Mouse (Mus musculus) kidney, postnatal 4 days (tissue): Measurements from ENCODE around the gene Fcho1.

Experiments
- DNase-seq, 2 experiments: peaks; one replicate each; pipeline ENCODE4 v3.0.0; 2021; ENCODE audit warnings: mixed read lengths in 2 of 2

Gene Fcho1

GRCm38 (mm10) chr8:71681369-71681915, 44.1 kb downstream of the Fcho1 start:
- peak in 1 of 2 experiments; percentile 45 for DNase-seq

- peak in 1 of 2 experiments; percentile 45 for DNase-seq
Measured at GRCm38 (mm10) chr8:71680471-71680870, 45.0 kb downstream of the Fcho1 start.

GRCm38 (mm10) chr8:71679550-71680168, 45.9 kb downstream of the Fcho1 start:
- DNase-seq: peak in 1 of 2 experiments; percentile 54

GRCm38 (mm10) chr8:71679116-71679515, 46.4 kb downstream of the Fcho1 start:
- DNase-seq: peak in 1 of 2 experiments; percentile 14

- no peak for DNase-seq
Measured at GRCm38 (mm10) chr8:71678216-71678615, 47.3 kb downstream of the Fcho1 start.

GRCm38 (mm10) chr8:71677555-71677954, 48.0 kb downstream of the Fcho1 start:
- DNase-seq: peak in 1 of 2 experiments; percentile 65

- DNase-seq: no peak
Measured at GRCm38 (mm10) chr8:71676803-71677202, 48.7 kb downstream of the Fcho1 start.

GRCm38 (mm10) chr8:71676020-71676741, 49.3 kb downstream of the Fcho1 start, which contains the start of gene Jak3:
TSS of gene Jak3 (plus strand) at chr8:71676296.
- peak; percentile 60 to 76 for DNase-seq

GRCm38 (mm10) chr8:71675456-71676019, 50.0 kb downstream of the Fcho1 start:
- no peak for DNase-seq

GRCm38 (mm10) chr8:71674071-71674470, 51.4 kb downstream of the Fcho1 start:
- no peak for DNase-seq

GRCm38 (mm10) chr8:71672168-71672735, 53.3 kb downstream of the Fcho1 start:
- no peak for DNase-seq

GRCm38 (mm10) chr8:71671549-71671965, 54.0 kb downstream of the Fcho1 start, which contains the start of gene Unc13a:
TSS of gene Unc13a (minus strand) at chr8:71671757.
- peak; percentile 95 to 96 for DNase-seq

- DNase-seq: peak; percentile 54 to 75
Measured at GRCm38 (mm10) chr8:71670621-71671548, 54.6 kb downstream of the Fcho1 start.

GRCm38 (mm10) chr8:71670198-71670597, 55.3 kb downstream of the Fcho1 start:
- peak in 1 of 2 experiments; percentile 6 for DNase-seq

- DNase-seq: peak; percentile 63 to 76
Measured at GRCm38 (mm10) chr8:71668220-71668975, 57.1 kb downstream of the Fcho1 start.

- no peak for DNase-seq
Measured at GRCm38 (mm10) chr8:71667256-71667655, 58.3 kb downstream of the Fcho1 start.

- DNase-seq: no peak
Measured at GRCm38 (mm10) chr8:71666855-71667254, 58.7 kb downstream of the Fcho1 start.

GRCm38 (mm10) chr8:71665331-71666130, 60.0 kb downstream of the Fcho1 start:
- peak; percentile 93 to 94 for DNase-seq

GRCm38 (mm10) chr8:71660325-71661120, 65.0 kb downstream of the Fcho1 start:
- peak; percentile 94 for DNase-seq
